8 mouse cellular contexts compared by ENCODE assay signal in genomic region chr4:82508281-82508687, GRCm38 (mm10).
DNase-seq lines count a peak whose midpoint lies in the region; ATAC-seq lines count a peak whose summit lies in the region.

No protein-coding gene starts in this region.

- H3K4me3 ChIP-seq in neural tube, embryonic 15.5 days (replicated peaks), result peak overlapping the region; percentile 73

- DNase-seq in adrenal gland, adult 2 months, result peak; percentile 68
- DNase-seq in adrenal gland, postnatal 4 days (ENCODE audit: low spot score in 2 of 2), result no peak
- DNase-seq in adrenal gland, postnatal 25 days, result peak; percentile 37
- DNase-seq in heart, postnatal 10 days, result peak; percentile 62 to 67
- DNase-seq in kidney, postnatal 4 days, result peak; percentile 36 to 56
- no peak for DNase-seq in right cerebral cortex, postnatal 10 days (ENCODE audit: low spot score in 2 of 2)
- no peak for DNase-seq in frontal cortex, postnatal 36 days (ENCODE audit: low spot score in 2 of 2)

- H3K4me2 ChIP-seq in neural tube, embryonic 15.5 days, result peak overlapping the region; percentile 93

- peak overlapping the region; percentile 91 for H3K9ac ChIP-seq in neural tube, embryonic 15.5 days (replicated peaks)

- H3K36me3 ChIP-seq in neural tube, embryonic 15.5 days, result no peaks in the 10 kb centered on the region

- H3K27me3 ChIP-seq in neural tube, embryonic 15.5 days (replicated peaks), result no peaks in the 10 kb centered on the region

- H3K9me3 ChIP-seq in neural tube, embryonic 15.5 days (replicated peaks), result no peaks in the 10 kb centered on the region

- 8% methylated on average over 7 of the region's 7 CpGs for WGBS in neural tube, embryonic 15.5 days

- H3K27ac ChIP-seq in neural tube, embryonic 15.5 days (replicated peaks), result peak overlapping the region; percentile 98

- intact Hi-C loops in heart, postnatal 10 days (cut with DNase I), result loop anchor here (5.0 to 10.0 kb wide), 4 partner anchors 146 to 943 kb away; no protein-coding TSS in a partner anchor

- H3K4me1 ChIP-seq in neural tube, embryonic 15.5 days, result peaks cover 43% of the 10 kb centered on the region

- ATAC-seq in neural tube, embryonic 15.5 days (ENCODE audit: low FRiP score), result no peak

Comparison
In these comparisons a context has a peak if more than half of its experiments do, and no peak if none do; other contexts are left out.
1. DNase-seq: peak in adrenal gland, adult 2 months (single experiment), adrenal gland, postnatal 25 days (single experiment), heart, postnatal 10 days (2 of 2) and kidney, postnatal 4 days (2 of 2); none in adrenal gland, postnatal 4 days (0 of 2), right cerebral cortex, postnatal 10 days (0 of 2) and frontal cortex, postnatal 36 days (0 of 2).